ENCODE assay signal across 8 mouse cellular contexts in genomic region chr2:18698663-18699385, GRCm38 (mm10). TPM values are rescaled to one million over a fixed set of nuclear protein-coding genes. Genes with fewer than 3 reads are reported as not detected.
DNase-seq lines count a peak whose midpoint lies in the region; ATAC-seq and TF ChIP-seq lines count a peak whose summit lies in the region.

No protein-coding gene starts in this region.

- peak overlapping the region; percentile 53 for H3K4me2 ChIP-seq in liver, postnatal 0 days (ENCODE audit: low read depth, low read length)

- H3K36me3 ChIP-seq in hindbrain, embryonic 10.5 days, result no peaks in the 10 kb centered on the region
- no peaks in the 10 kb centered on the region for H3K36me3 ChIP-seq in liver, postnatal 0 days (replicated peaks; ENCODE audit: insufficient read depth, low read length)

- TF ChIP-seq EP300 in liver, postnatal 0 days (IDR thresholded peaks at IDR 0.05; ENCODE audit: low read depth), result no peak

- peak overlapping the region; percentile 27; the same call in 1 of the 2 replicates for H3K4me3 ChIP-seq in hindbrain, embryonic 10.5 days
- H3K4me3 ChIP-seq in liver, postnatal 0 days (ENCODE audit: low read depth, low read length), result peak overlapping the region; percentile 24; the same call in 1 of the 2 replicates

- peaks cover 91% of the 10 kb centered on the region for H3K27me3 ChIP-seq in hindbrain, embryonic 10.5 days (ENCODE audit: insufficient read depth, poor library complexity, severe bottlenecking)
- peaks cover 71% of the 10 kb centered on the region for H3K27me3 ChIP-seq in liver, postnatal 0 days (ENCODE audit: insufficient read depth, low read length)

- peak; percentile 24; the same call in 1 of the 2 replicates for ATAC-seq in liver, postnatal 0 days

- no peak overlapping the region for H3K9ac ChIP-seq in liver, postnatal 0 days (replicated peaks)

- WGBS in hindbrain, embryonic 10.5 days, result under 1% methylated on average over 56 of the region's 56 CpGs
- WGBS in liver, postnatal 0 days (ENCODE audit: insufficient replicate concordance), result 1% methylated on average over 56 of the region's 56 CpGs

- no peak overlapping the region for H3K27ac ChIP-seq in hindbrain, embryonic 10.5 days
- no peak overlapping the region for H3K27ac ChIP-seq in liver, postnatal 0 days (ENCODE audit: low read depth)

- no peak for TF ChIP-seq CTCF in liver, postnatal 0 days (IDR thresholded peaks at IDR 0.05; ENCODE audit: low read depth)

- H3K4me1 ChIP-seq in hindbrain, embryonic 10.5 days (replicated peaks), result peaks cover 24% of the 10 kb centered on the region
- peaks cover 9% of the 10 kb centered on the region for H3K4me1 ChIP-seq in liver, postnatal 0 days (ENCODE audit: insufficient read depth)

- no peaks in the 10 kb centered on the region for H3K9me3 ChIP-seq in hindbrain, embryonic 10.5 days
- H3K9me3 ChIP-seq in liver, postnatal 0 days (ENCODE audit: low read length), result no peaks in the 10 kb centered on the region

- DNase-seq in heart, adult 18-20 months, result peak; percentile 24 to 51
- no peak for DNase-seq in heart, adult 9 months (ENCODE audit: low spot score in 2 of 2)
- DNase-seq in CD4-positive, CD25-positive, alpha-beta regulatory T cell, adult 2 months (ENCODE audit: low read depth, low spot score), result peak; percentile 43
- DNase-seq in embryo, embryonic 10.5 days (ENCODE audit: low spot score), result peak; percentile 69
- peak; percentile 66 for DNase-seq in hindbrain, embryonic 10.5 days (ENCODE audit: low spot score)
- DNase-seq in liver, postnatal 0 days, result peak; percentile 54
- DNase-seq in retina, postnatal 1 day, result peak; percentile 67
- no peak for DNase-seq in left cerebral cortex, adult 11 months (ENCODE audit: low spot score)

RNA-seq across cellular contexts. Expression of gene Spag6, which starts 5.0 kb away (rescaled TPM):
- under 1 TPM in 1 of 2 experiments, not detected in 1; 0.55 TPM for total RNA-seq in heart, adult 18-20 months (2021)
- 0.46 and 0.59 TPM in 2 replicates for polyA plus RNA-seq in hindbrain, embryonic 10.5 days (2016; fragmentation: Nextera tagmentation; extraction: Ambion mirVana)
- not detected in 2 replicates for polyA plus RNA-seq in liver, postnatal 0 days (2015; fragmentation: Nextera tagmentation; extraction: Ambion mirVana)

RNA-seq across cellular contexts. Expression of gene Bmi1, which starts 22.0 kb away (rescaled TPM):
- total RNA-seq in heart, adult 18-20 months (2021), result 10 to 100 TPM; 59.2 to 63.0 TPM
- polyA plus RNA-seq in hindbrain, embryonic 10.5 days (2016; fragmentation: Nextera tagmentation; extraction: Ambion mirVana), result 25.1 and 26.8 TPM in 2 replicates
- polyA plus RNA-seq in liver, postnatal 0 days (2015; fragmentation: Nextera tagmentation; extraction: Ambion mirVana), result 5.1 and 5.7 TPM in 2 replicates

RNA-seq across cellular contexts. Expression of gene Commd3, which starts 26.6 kb away (rescaled TPM):
- total RNA-seq in heart, adult 18-20 months (2021), result 100 to 1,000 TPM in 1 of 2 experiments, 10 to 100 TPM in 1; 98.5 to 115 TPM
- polyA plus RNA-seq in hindbrain, embryonic 10.5 days (2016; fragmentation: Nextera tagmentation; extraction: Ambion mirVana), result 86.0 and 122 TPM in 2 replicates
- 115 and 127 TPM in 2 replicates for polyA plus RNA-seq in liver, postnatal 0 days (2015; fragmentation: Nextera tagmentation; extraction: Ambion mirVana)

Comparison
In these comparisons a context has a peak if more than half of its experiments do, and no peak if none do; other contexts are left out.
1. DNase-seq: peak in heart, adult 18-20 months (2 of 2), CD4-positive, CD25-positive, alpha-beta regulatory T cell, adult 2 months (single experiment), embryo, embryonic 10.5 days (single experiment), hindbrain, embryonic 10.5 days (single experiment), liver, postnatal 0 days (single experiment) and retina, postnatal 1 day (single experiment); none in heart, adult 9 months (0 of 2) and left cerebral cortex, adult 11 months (single experiment).